In genomic region chr13:68984000-68984399, GRCm38 (mm10) we compare ENCODE assay signal across 17 mouse cellular contexts. TPM values are rescaled to one million over a fixed set of nuclear protein-coding genes. Genes with fewer than 3 reads are reported as not detected.
DNase-seq lines count a peak whose midpoint lies in the region; ATAC-seq and TF ChIP-seq lines count a peak whose summit lies in the region.
"Had no signal": no experiment of that assay in that cellular context is flagged by ENCODE, and none has a peak within 500 bp of the region (broad histone marks: within the 10 kb centered on the region; RNA-seq: fewer than 3 reads in every experiment).

No protein-coding gene starts in this region.

- no peaks in the 10 kb centered on the region for H3K4me1 ChIP-seq in lung, embryonic 14.5 days (ENCODE audit: insufficient read depth)
- no peaks in the 10 kb centered on the region for H3K4me1 ChIP-seq in lung, adult 2 months (ENCODE audit: control insufficient read depth, insufficient read depth, low read length)
- H3K4me1 ChIP-seq in olfactory bulb, adult 2 months (ENCODE audit: control insufficient read depth, insufficient read depth, low read length), result peaks cover 18% of the 10 kb centered on the region
- no peaks in the 10 kb centered on the region for H3K4me1 ChIP-seq in intestine, embryonic 16.5 days (ENCODE audit: control insufficient read depth, insufficient read depth, low read length)
- H3K4me1 ChIP-seq: intestine, embryonic 15.5 days; midbrain, embryonic 15.5 days had no signal

- no peaks in the 10 kb centered on the region for H3K27me3 ChIP-seq in lung, embryonic 14.5 days (ENCODE audit: insufficient read depth, low read length)
- H3K27me3 ChIP-seq in intestine, embryonic 16.5 days (replicated peaks; ENCODE audit: control insufficient read depth, insufficient read depth, low read length), result no peaks in the 10 kb centered on the region
- H3K27me3 ChIP-seq: embryonic facial prominence, embryonic 13.5 days; intestine, embryonic 15.5 days; lung, embryonic 15.5 days; midbrain, embryonic 15.5 days had no signal

- no peak for TF ChIP-seq POLR2A in lung, adult 2 months (IDR thresholded peaks at IDR 0.05; ENCODE audit: borderline replicate concordance, extremely low read depth, low read depth, low read length)
- TF ChIP-seq POLR2A in olfactory bulb, adult 2 months (IDR thresholded peaks at IDR 0.05; ENCODE audit: insufficient read depth, low read depth, low read length), result no peak

- H3K4me3 ChIP-seq in lung, embryonic 14.5 days (ENCODE audit: low read depth, low read length), result no peak overlapping the region
- H3K4me3 ChIP-seq in lung, adult 2 months (replicated peaks; ENCODE audit: extremely low read depth, low read depth, low read length), result no peak overlapping the region
- H3K4me3 ChIP-seq in olfactory bulb, adult 2 months (ENCODE audit: insufficient read depth, low read depth, low read length), result no peak overlapping the region
- no peak overlapping the region for H3K4me3 ChIP-seq in intestine, embryonic 16.5 days (ENCODE audit: low read length)
- H3K4me3 ChIP-seq: embryonic facial prominence, embryonic 13.5 days; intestine, embryonic 15.5 days; lung, embryonic 15.5 days; midbrain, embryonic 15.5 days had no signal

- 0 out of 2 replicates have a peak, but pooled peaks cover under 1% of the 10 kb centered on the region for H3K36me3 ChIP-seq in lung, embryonic 14.5 days (ENCODE audit: insufficient read depth)
- H3K36me3 ChIP-seq in intestine, embryonic 16.5 days (ENCODE audit: control insufficient read depth, insufficient read depth, low read length), result no peaks in the 10 kb centered on the region
- H3K36me3 ChIP-seq: embryonic facial prominence, embryonic 13.5 days; intestine, embryonic 15.5 days; midbrain, embryonic 15.5 days had no signal

- H3K4me2 ChIP-seq in lung, embryonic 14.5 days, result no peak overlapping the region
- H3K4me2 ChIP-seq in intestine, embryonic 16.5 days (ENCODE audit: low read depth, low read length), result no peak overlapping the region
- H3K4me2 ChIP-seq: embryonic facial prominence, embryonic 13.5 days; hindbrain, embryonic 14.5 days; intestine, embryonic 15.5 days; lung, embryonic 15.5 days; midbrain, embryonic 15.5 days had no signal

- H3K27ac ChIP-seq in lung, embryonic 14.5 days (ENCODE audit: low read depth), result no peak overlapping the region
- 0 out of 2 replicates have a peak overlapping the region, but pooled peaks have one; percentile 1 for H3K27ac ChIP-seq in olfactory bulb, adult 2 months (ENCODE audit: insufficient read depth, low read depth, low read length)
- H3K27ac ChIP-seq in intestine, embryonic 16.5 days (ENCODE audit: low read length), result no peak overlapping the region
- H3K27ac ChIP-seq: embryonic facial prominence, embryonic 13.5 days; hindbrain, embryonic 14.5 days; intestine, embryonic 15.5 days; kidney, postnatal 0 days; lung, embryonic 15.5 days; midbrain, embryonic 15.5 days had no signal

- ATAC-seq in lung, embryonic 14.5 days (ENCODE audit: insufficient read depth), result no peak
- no peak for ATAC-seq in intestine, embryonic 16.5 days
- ATAC-seq: intestine, embryonic 15.5 days; midbrain, embryonic 15.5 days had no signal

- no peaks in the 10 kb centered on the region for H3K9me3 ChIP-seq in lung, embryonic 14.5 days (ENCODE audit: low read depth, low read length)
- no peaks in the 10 kb centered on the region for H3K9me3 ChIP-seq in intestine, embryonic 16.5 days (ENCODE audit: control insufficient read depth, low read length)
- H3K9me3 ChIP-seq: embryonic facial prominence, embryonic 13.5 days; intestine, embryonic 15.5 days; lung, embryonic 15.5 days; midbrain, embryonic 15.5 days had no signal

- no peak for TF ChIP-seq CTCF in lung, embryonic 14.5 days (IDR thresholded peaks at IDR 0.05; ENCODE audit: low read depth)
- no peak for TF ChIP-seq CTCF in lung, adult 2 months (IDR thresholded peaks at IDR 0.05; ENCODE audit: insufficient read depth, low read length)
- TF ChIP-seq CTCF in olfactory bulb, adult 2 months (IDR thresholded peaks at IDR 0.05; ENCODE audit: insufficient read depth, low read depth, low read length), result no peak

- no peak overlapping the region for H3K9ac ChIP-seq in lung, embryonic 14.5 days
- no peak overlapping the region for H3K9ac ChIP-seq in intestine, embryonic 16.5 days (ENCODE audit: low read depth, low read length)
- H3K9ac ChIP-seq: embryonic facial prominence, embryonic 13.5 days; hindbrain, embryonic 14.5 days; intestine, embryonic 15.5 days; lung, embryonic 15.5 days; midbrain, embryonic 15.5 days had no signal

- peak; percentile 16 to 41 for DNase-seq in cerebellum, postnatal 10 days
- no peak for DNase-seq in cerebellum, adult 9-10 months
- DNase-seq in lung, embryonic 14.5 days, result peak; percentile 21
- no peak for DNase-seq in lung, adult 2 months
- peak; percentile 29 for DNase-seq in gastrocnemius, postnatal 10 days
- DNase-seq: cerebellum, adult 2 months; thymus, adult 2 months had no signal

- 71% methylated on average over 15 of the region's 15 CpGs for WGBS in lung, embryonic 14.5 days
- WGBS in lung, adult 2 months, result 69% methylated on average over 15 of the region's 15 CpGs
- 75% methylated on average over 15 of the region's 15 CpGs for WGBS in olfactory bulb, adult 2 months
- WGBS in intestine, embryonic 16.5 days, result 84% methylated on average over 15 of the region's 15 CpGs

RNA-seq across cellular contexts. Expression of gene Adcy2, which starts 15.3 kb away (rescaled TPM):
- polyA plus RNA-seq in lung, embryonic 14.5 days (2014; fragmentation: Nextera tagmentation; extraction: Ambion mirVana), result 23.8 and 24.4 TPM in 2 replicates
- polyA plus RNA-seq in lung, adult 2 months (2012; rRNA removed), result 8.1 and 10.7 TPM in 2 replicates
- 10 to 100 TPM; 27.6 to 46.7 TPM for total RNA-seq in gastrocnemius, postnatal 10 days (2021)
- polyA plus RNA-seq in olfactory bulb, adult 2 months (2012; ENCODE audit: insufficient read depth, insufficient read length, low replicate concordance, missing spikeins), result not detected in 2 replicates
- polyA plus RNA-seq in intestine, embryonic 16.5 days (2015; fragmentation: Nextera tagmentation; extraction: Ambion mirVana), result 1.1 and 1.5 TPM in 2 replicates
- total RNA-seq: neutrophil, adult 5-6 weeks had no signal
- polyA plus RNA-seq: C2C12 had no signal

Comparison
In these comparisons a context has a peak if more than half of its experiments do, and no peak if none do; other contexts are left out.
1. DNase-seq: peak in cerebellum, postnatal 10 days (2 of 2), lung, embryonic 14.5 days (single experiment) and gastrocnemius, postnatal 10 days (single experiment); none in cerebellum, adult 9-10 months (single experiment) and lung, adult 2 months (single experiment).